Mouse (Mus musculus) ovary, adult 18-20 months (tissue): Measurements from ENCODE around the gene Mup9.
"Not testable (repeated sequence)": the region's sequence is repeated elsewhere in the genome, so short reads cannot be mapped to it uniquely, and the experiment has no call there.

Experiments used
- DNase-seq: peaks from one replicate; pipeline ENCODE4 v3.0.0; 2022; ENCODE audit warnings: low spot score, mixed read lengths

Gene Mup9

DNA sequence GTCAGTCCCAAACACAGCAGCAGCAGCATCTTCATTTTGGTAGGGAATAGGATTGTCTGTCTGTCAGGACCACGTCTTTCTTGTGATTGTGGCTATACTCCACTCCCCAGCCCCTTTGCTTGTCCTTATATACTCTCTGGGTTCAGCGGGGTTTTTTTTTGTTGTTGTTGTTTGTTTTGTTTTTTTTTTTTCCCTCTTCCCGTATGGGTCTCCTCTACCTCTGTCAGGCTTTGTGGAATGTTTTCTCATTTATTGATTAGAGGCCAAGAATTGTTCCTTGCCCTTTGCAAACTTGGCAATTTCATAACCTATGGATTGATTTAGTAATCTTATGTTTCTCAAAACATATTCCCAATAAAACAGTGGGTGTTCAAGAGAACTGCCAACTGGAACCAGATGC, at the start of gene Mup9:
Mup9 (minus strand) TSS at position 101 of the 400 bp plus-strand sequence.
- not testable (repeated sequence) for DNase-seq
